ENCODE assay signal across 11 mouse cellular contexts in the genomic region with DNA sequence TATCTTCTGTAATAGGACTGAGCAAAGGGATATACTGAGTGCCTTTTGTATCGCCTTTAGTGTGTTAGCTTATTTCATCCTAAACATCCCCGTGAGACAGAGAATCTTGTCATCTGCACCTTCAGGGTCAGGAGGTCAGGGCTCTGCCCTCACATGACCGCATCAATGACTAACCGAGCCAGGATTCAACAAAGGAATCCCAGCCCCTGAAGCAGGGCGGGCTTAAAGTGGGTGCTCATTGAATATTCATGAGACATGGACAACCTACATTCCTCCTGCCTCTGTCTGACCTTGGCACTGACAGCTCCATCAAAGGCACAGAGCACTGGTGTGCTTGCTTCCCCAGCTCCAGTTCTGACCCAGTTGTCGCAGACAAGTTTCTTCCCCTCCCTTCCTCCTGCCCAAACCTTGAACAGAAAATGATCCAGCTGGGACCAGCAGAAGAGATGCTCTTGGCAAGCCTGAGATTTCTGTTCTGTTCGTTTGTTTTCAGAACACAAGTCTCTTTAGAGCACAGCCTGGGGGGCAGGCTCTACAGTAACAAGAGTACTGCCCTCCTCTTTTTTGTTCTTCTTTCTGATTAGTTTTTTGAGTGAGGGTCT.
DNase-seq lines count a peak whose midpoint lies in the region; ATAC-seq and TF ChIP-seq lines count a peak whose summit lies in the region.
"Had no signal": no experiment of that assay in that cellular context is flagged by ENCODE, and none has a peak within 500 bp of the region (broad histone marks: within the 10 kb centered on the region; RNA-seq: fewer than 3 reads in every experiment).

No protein-coding gene starts in this region.

- 49% methylated on average over 7 of the region's 7 CpGs for WGBS in liver, embryonic 12.5 days (ENCODE audit: insufficient replicate concordance)
- 49% methylated on average over 7 of the region's 7 CpGs for WGBS in liver, postnatal 0 days (ENCODE audit: insufficient replicate concordance)
- WGBS in midbrain, embryonic 13.5 days = 9% methylated on average over 7 of the region's 7 CpGs

- no peak overlapping the region for H3K9ac ChIP-seq in liver, embryonic 12.5 days
- H3K9ac ChIP-seq in liver, postnatal 0 days (replicated peaks) = no peak overlapping the region
- H3K9ac ChIP-seq in midbrain, embryonic 13.5 days (replicated peaks) = no peak overlapping the region
- H3K9ac ChIP-seq: liver, embryonic 15.5 days; stomach, embryonic 15.5 days had no signal

- no peak for TF ChIP-seq POLR2A in brain, embryonic 14.5 days (IDR thresholded peaks at IDR 0.05; ENCODE audit: borderline replicate concordance, extremely low read depth, insufficient read depth, insufficient read length, poor library complexity, severe bottlenecking)

- no peak overlapping the region for H3K4me2 ChIP-seq in liver, embryonic 12.5 days
- no peak overlapping the region for H3K4me2 ChIP-seq in liver, postnatal 0 days (ENCODE audit: low read depth, low read length)
- no peak overlapping the region for H3K4me2 ChIP-seq in midbrain, embryonic 13.5 days (replicated peaks)
- H3K4me2 ChIP-seq: liver, embryonic 15.5 days; stomach, embryonic 15.5 days had no signal

- ATAC-seq in liver, embryonic 12.5 days = no peak
- no peak for ATAC-seq in liver, postnatal 0 days
- 0 out of 2 replicates have a peak, but pooled peaks have one; percentile 35 for ATAC-seq in midbrain, embryonic 13.5 days
- ATAC-seq: activated CD4-positive, CD25-positive, alpha-beta regulatory T cell, adult 4 months had no signal

- no peak overlapping the region for H3K4me3 ChIP-seq in liver, embryonic 12.5 days
- H3K4me3 ChIP-seq in liver, postnatal 0 days (ENCODE audit: low read depth, low read length) = no peak overlapping the region
- no peak overlapping the region for H3K4me3 ChIP-seq in midbrain, embryonic 13.5 days (replicated peaks)
- H3K4me3 ChIP-seq: liver, embryonic 15.5 days; stomach, embryonic 15.5 days had no signal

- H3K27me3 ChIP-seq in liver, embryonic 12.5 days (replicated peaks) = no peaks in the 10 kb centered on the region
- H3K27me3 ChIP-seq in liver, postnatal 0 days (ENCODE audit: insufficient read depth, low read length) = no peaks in the 10 kb centered on the region
- no peaks in the 10 kb centered on the region for H3K27me3 ChIP-seq in midbrain, embryonic 13.5 days
- H3K27me3 ChIP-seq: liver, embryonic 15.5 days; stomach, embryonic 15.5 days had no signal

- DNase-seq in adrenal gland, postnatal 14 days = peak; percentile 47
- no peak for DNase-seq in adrenal gland, postnatal 10 days
- DNase-seq in liver, postnatal 0 days = no peak
- DNase-seq in brain, embryonic 14.5 days (ENCODE audit: low read depth) = peak; percentile 31
- DNase-seq in right cerebral cortex, postnatal 10 days (ENCODE audit: low spot score in 2 of 2) = no peak
- DNase-seq in thymus, postnatal 36 days = no peak

- H3K9me3 ChIP-seq in liver, embryonic 12.5 days (replicated peaks) = no peaks in the 10 kb centered on the region
- H3K9me3 ChIP-seq in liver, postnatal 0 days (ENCODE audit: low read length) = no peaks in the 10 kb centered on the region
- no peaks in the 10 kb centered on the region for H3K9me3 ChIP-seq in midbrain, embryonic 13.5 days
- H3K9me3 ChIP-seq: liver, embryonic 15.5 days; stomach, embryonic 15.5 days had no signal

- H3K4me1 ChIP-seq in liver, embryonic 12.5 days = peaks cover 49% of the 10 kb centered on the region
- peaks cover 12% of the 10 kb centered on the region for H3K4me1 ChIP-seq in liver, postnatal 0 days (ENCODE audit: insufficient read depth)
- peaks cover 25% of the 10 kb centered on the region for H3K4me1 ChIP-seq in midbrain, embryonic 13.5 days (replicated peaks)

- TF ChIP-seq EP300 in liver, postnatal 0 days (IDR thresholded peaks at IDR 0.05; ENCODE audit: low read depth) = no peak

- no peak for TF ChIP-seq CTCF in liver, postnatal 0 days (IDR thresholded peaks at IDR 0.05; ENCODE audit: low read depth)
- no peak for TF ChIP-seq CTCF in brain, embryonic 14.5 days (IDR thresholded peaks at IDR 0.05; ENCODE audit: borderline replicate concordance, extremely low read depth, insufficient read depth, insufficient read length)

- H3K36me3 ChIP-seq in liver, embryonic 12.5 days = no peaks in the 10 kb centered on the region
- H3K36me3 ChIP-seq in liver, postnatal 0 days (replicated peaks; ENCODE audit: insufficient read depth, low read length) = no peaks in the 10 kb centered on the region
- no peaks in the 10 kb centered on the region for H3K36me3 ChIP-seq in midbrain, embryonic 13.5 days
- H3K36me3 ChIP-seq: liver, embryonic 15.5 days; stomach, embryonic 15.5 days had no signal

- H3K27ac ChIP-seq in liver, embryonic 12.5 days = 0 out of 2 replicates have a peak overlapping the region, but pooled peaks have one; percentile 6
- no peak overlapping the region for H3K27ac ChIP-seq in liver, postnatal 0 days (ENCODE audit: low read depth)
- H3K27ac ChIP-seq in midbrain, embryonic 13.5 days = peak overlapping the region; percentile 35; the same call in 1 of the 2 replicates
- H3K27ac ChIP-seq: stomach, embryonic 15.5 days had no signal

Comparison
In these comparisons a context has a peak if more than half of its experiments do, and no peak if none do; other contexts are left out.
1. DNase-seq: peak in adrenal gland, postnatal 14 days (single experiment) and brain, embryonic 14.5 days (single experiment); none in adrenal gland, postnatal 10 days (single experiment), liver, postnatal 0 days (single experiment), right cerebral cortex, postnatal 10 days (0 of 2) and thymus, postnatal 36 days (0 of 2).